Mouse (Mus musculus) E14TG2a.4 (cell line): ENCODE results near the gene Ubash3b.

Experiments used
- H3K27me3 ChIP-seq: 2 replicates; pipeline ENCODE4 v1.6.1; 2014; ENCODE audit warnings: low read length, control low read depth; ENCODE audit not compliant: insufficient read depth
- H3K36me3 ChIP-seq: 2 replicates; pipeline ENCODE4 v1.6.1; 2014; ENCODE audit warnings: low read length, control low read depth; ENCODE audit not compliant: insufficient read depth
- H3K4me1 ChIP-seq: replicated peaks from 2 replicates; pipeline ENCODE4 v1.6.1; 2014; ENCODE audit warnings: low read depth, low read length, control low read depth
- H3K4me3 ChIP-seq: replicated peaks from 2 replicates; pipeline ENCODE4 v1.5.1; 2014; ENCODE audit warnings: mild to moderate bottlenecking, low read length
- H3K9me3 ChIP-seq: 2 replicates; pipeline ENCODE4 v1.6.1; 2014; ENCODE audit warnings: low read length, control low read depth
- CTCF ChIP-seq: conservative IDR thresholded peaks from 2 replicates; pipeline ENCODE4 v1.5.1; 2014; ENCODE audit warnings: low read length
- NANOG ChIP-seq: IDR thresholded peaks from 2 replicates; pipeline ENCODE4 v1.6.1; 2014; ENCODE audit warnings: borderline replicate concordance, low read length, mixed read lengths
- POU5F1 ChIP-seq: IDR thresholded peaks from 2 replicates; pipeline ENCODE4 v1.6.1; 2014; ENCODE audit warnings: low read length, borderline replicate concordance

Ubash3b gene

DNA sequence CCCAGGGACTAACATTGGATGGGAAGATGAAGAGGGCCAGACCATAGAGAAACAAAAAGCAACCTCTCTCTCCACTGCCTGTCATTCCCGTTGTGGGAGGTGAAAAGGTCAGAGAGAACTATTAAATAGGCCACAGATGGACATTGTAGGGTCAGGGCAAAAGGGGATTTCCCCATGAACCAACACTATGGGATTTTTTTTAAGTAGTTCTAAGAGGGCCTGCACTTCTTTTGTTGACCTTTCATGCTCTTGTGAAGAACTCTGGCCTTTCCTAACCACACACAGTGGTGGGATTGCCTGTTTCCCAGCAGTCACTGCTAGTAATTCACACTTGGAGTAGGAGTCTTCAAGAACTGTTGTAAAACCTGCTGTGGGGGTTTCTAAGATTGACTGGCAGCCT lies 153.7 kb downstream of the Ubash3b start:
- Histone ChIP-seq H3K9me3 (no peaks in the 10 kb centered on the region), H3K4me1 (no peaks in the 10 kb centered on the region), H3K36me3 (no peaks in the 10 kb centered on the region), H3K27me3 (no peaks in the 10 kb centered on the region), H3K4me3 (no peak overlapping the region)
- TF ChIP-seq CTCF (no peak), POU5F1 (no peak), NANOG (no peak)

DNA sequence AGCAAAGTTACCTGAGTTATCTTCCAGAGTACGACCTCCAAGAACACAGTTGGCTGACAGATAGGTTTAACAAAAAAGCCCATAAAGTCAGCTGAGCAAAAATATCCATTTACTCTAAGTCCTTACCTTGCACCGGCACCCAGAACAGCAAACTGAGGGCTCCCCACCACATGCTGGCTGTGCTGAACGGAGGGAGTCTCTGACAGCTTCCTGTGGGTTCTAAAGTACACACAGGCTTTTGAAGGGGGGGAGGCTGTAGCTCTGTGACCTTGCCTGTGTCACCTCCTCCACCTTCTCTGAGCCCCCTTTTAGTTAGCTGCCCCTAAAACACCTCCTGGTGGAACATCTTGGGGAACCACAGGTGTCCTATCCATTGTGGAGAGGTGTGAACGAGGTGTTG lies 157.1 kb downstream of the Ubash3b start, which contains the start of gene Crtam:
Gene Crtam (minus strand): TSS at position 214 of the 400 bp plus-strand sequence.
- Histone ChIP-seq H3K4me3 (no peak within 1 kb of the TSS), H3K9me3 (no peaks in the 10 kb centered on the region), H3K4me1 (no peaks in the 10 kb centered on the region), H3K36me3 (no peaks in the 10 kb centered on the region), H3K27me3 (no peaks in the 10 kb centered on the region)
- TF ChIP-seq POU5F1 (no peak), NANOG (no peak), CTCF (no peak)

DNA sequence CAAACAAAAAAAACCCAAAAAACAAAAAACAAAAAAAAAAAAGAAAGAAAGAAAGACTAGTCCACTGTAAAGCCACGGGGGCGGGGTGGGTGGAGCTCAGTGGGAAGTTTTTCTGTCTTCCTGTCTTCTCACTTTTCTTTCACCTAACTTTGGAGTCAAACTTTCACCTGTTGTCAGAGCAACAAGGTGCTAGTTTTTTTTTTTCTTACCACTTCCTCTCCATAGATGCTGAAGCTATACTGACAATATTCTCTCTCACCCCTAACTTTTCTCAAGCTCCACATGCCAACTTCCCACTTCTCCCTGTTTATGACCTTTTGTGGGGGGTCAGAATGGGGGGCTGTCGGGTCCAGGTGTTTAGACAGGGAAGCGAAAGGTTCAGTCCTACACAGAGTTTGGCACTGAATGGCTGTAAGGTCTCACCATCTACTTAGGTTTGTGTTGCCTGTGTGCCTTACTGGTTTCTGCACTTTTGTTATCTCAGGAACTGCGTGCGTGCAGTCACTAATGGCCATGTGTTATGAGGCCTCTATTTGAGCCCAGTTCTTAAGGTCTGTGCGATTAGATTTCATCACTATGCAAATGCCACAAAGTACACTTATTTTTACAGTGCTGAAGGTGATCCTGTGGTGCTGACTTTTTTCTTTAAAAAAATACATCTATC lies 164.2 kb downstream of the Ubash3b start:
- no peaks in the 10 kb centered on the region for H3K27me3 ChIP-seq
- H3K36me3 ChIP-seq = no peaks in the 10 kb centered on the region
- H3K4me3 ChIP-seq = no peak overlapping the region
- H3K9me3 ChIP-seq = peaks cover 10% of the 10 kb centered on the region; the same call in 1 of the 2 replicates
- no peaks in the 10 kb centered on the region for H3K4me1 ChIP-seq
- TF ChIP-seq CTCF (no peak), POU5F1 (no peak), NANOG (no peak)

DNA sequence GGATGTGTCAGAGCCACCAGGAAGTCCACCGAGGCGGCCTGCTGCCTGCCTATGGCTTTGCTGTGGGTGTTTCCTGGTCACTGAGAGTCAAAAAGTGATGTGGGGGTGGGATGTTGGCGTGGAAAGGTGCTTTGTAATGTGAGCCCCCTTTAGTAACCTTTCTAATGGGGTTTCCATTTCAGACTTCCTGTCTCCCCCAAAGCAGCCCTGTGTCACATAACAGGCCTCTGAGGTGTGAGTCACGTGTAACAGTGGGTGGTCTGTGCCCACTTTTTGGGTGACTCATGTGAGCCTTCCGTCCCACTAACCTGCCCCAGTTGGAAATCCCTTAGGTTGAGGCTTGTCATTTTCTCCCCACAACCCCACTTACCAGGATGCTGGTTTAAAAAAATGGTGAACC lies 167.4 kb downstream of the Ubash3b start:
- TF ChIP-seq POU5F1 = no peak
- TF ChIP-seq NANOG = no peak
- TF ChIP-seq CTCF = no peak
- no peaks in the 10 kb centered on the region for H3K27me3 ChIP-seq
- peaks cover 10% of the 10 kb centered on the region; the same call in 1 of the 2 replicates for H3K9me3 ChIP-seq
- H3K4me1 ChIP-seq = no peaks in the 10 kb centered on the region
- no peaks in the 10 kb centered on the region for H3K36me3 ChIP-seq
- no peak overlapping the region for H3K4me3 ChIP-seq

DNA sequence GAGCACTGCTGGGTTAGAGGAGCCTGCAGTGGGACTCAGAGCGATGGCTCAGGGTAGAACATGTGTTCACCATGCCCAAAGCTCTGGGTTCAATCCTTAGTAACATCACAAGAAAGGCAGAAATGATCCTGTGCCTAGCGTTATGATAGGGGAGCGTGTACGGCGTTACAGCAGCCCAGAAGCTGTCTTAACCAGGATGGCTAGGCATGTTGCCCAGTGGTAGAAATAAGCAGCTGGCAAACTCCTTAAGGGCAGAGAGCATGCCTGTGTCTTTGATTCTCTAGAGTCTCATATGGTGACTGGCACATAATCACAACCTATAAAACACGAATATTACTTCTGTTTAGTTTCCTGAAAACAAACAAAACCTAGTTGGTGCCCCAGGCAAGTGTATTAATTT lies 170.0 kb downstream of the Ubash3b start:
- Histone ChIP-seq H3K27me3 (no peaks in the 10 kb centered on the region), H3K36me3 (no peaks in the 10 kb centered on the region), H3K4me1 (no peaks in the 10 kb centered on the region), H3K9me3 (peaks cover 10% of the 10 kb centered on the region; the same call in 1 of the 2 replicates), H3K4me3 (no peak overlapping the region)
- TF ChIP-seq NANOG (no peak), POU5F1 (no peak)

DNA sequence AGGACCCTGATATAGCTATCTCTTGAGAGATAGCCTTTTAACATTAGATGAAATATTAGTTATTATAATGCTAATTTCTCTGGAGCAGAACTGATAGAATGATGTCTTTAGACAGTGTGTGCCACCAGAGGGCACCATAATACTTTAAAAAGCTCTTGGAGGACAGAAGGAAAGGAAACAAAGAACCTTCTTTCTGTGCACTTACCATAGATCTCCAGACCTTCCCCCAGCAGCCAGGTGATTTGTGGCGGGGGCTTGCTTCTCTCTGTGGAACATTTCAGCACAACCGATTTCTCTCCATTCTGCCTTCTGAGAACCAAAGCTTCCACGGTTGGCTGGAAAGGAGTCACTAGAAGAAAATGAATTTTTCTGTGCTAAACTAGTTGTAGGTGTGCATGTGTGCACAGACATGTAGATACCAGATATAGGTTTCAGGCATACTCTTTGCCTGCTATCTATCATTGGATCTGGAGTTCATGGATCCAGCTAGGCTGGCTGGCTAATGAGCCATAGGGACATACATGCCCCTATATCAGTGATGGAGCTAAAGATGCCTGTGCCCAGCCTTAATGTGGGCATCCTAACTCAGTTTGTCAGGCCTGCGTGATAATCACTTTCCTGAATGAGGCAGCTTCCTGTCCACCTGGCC lies 171.4 kb downstream of the Ubash3b start:
- H3K4me3 ChIP-seq = no peak overlapping the region
- H3K4me1 ChIP-seq = no peaks in the 10 kb centered on the region
- H3K36me3 ChIP-seq = no peaks in the 10 kb centered on the region
- H3K27me3 ChIP-seq = no peaks in the 10 kb centered on the region
- H3K9me3 ChIP-seq = peaks cover 10% of the 10 kb centered on the region; the same call in 1 of the 2 replicates
- TF ChIP-seq POU5F1 (no peak), CTCF (peak; percentile 34; the same call in 1 of the 2 replicates), NANOG (no peak)

DNA sequence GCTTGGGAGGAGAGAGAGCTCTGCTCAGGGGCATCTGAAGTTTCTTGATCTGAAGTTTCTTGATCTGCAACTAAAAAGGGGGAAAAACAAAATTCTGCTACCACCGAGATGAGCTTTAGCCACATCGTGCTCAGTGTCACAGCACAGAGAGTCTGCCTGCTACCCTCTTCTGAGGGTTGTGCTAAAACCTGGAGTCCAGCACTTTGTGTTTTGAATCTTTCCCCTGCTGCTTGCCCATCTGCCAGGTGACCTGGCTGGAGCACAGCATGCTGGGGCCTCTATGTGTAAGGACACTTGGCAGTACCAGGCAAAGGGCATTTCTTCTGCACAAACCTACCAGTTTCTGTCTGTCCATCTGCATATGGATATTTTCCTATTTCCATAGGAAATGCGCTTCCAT lies 177.2 kb downstream of the Ubash3b start:
- no peaks in the 10 kb centered on the region for H3K4me1 ChIP-seq
- no peak for TF ChIP-seq POU5F1
- TF ChIP-seq CTCF = no peak
- TF ChIP-seq NANOG = no peak
- no peaks in the 10 kb centered on the region for H3K27me3 ChIP-seq
- H3K9me3 ChIP-seq = no peaks in the 10 kb centered on the region
- H3K36me3 ChIP-seq = no peaks in the 10 kb centered on the region
- no peak overlapping the region for H3K4me3 ChIP-seq

DNA sequence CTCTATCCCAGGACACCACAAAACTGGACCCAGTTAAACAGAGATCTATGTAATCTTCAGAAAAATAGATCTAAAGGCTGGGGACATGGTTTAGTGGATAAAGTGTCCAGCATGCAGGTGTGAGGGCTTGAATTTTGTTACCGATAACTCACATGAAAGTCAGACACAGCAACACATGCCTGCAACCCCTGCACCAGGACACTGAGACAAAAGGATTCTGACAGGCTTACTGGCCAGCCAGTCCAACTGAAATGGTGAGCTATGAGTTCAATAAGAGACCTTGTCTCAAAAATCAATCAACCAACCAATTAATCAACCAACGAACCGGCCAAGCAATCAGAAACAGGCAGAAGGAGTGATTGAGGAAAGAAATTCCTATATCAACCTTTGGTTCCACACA lies 177.7 kb downstream of the Ubash3b start:
- Histone ChIP-seq H3K36me3 (no peaks in the 10 kb centered on the region), H3K27me3 (no peaks in the 10 kb centered on the region), H3K9me3 (no peaks in the 10 kb centered on the region), H3K4me3 (no peak overlapping the region), H3K4me1 (no peaks in the 10 kb centered on the region)
- no peak for TF ChIP-seq POU5F1
- TF ChIP-seq CTCF = no peak
- TF ChIP-seq NANOG = no peak

DNA sequence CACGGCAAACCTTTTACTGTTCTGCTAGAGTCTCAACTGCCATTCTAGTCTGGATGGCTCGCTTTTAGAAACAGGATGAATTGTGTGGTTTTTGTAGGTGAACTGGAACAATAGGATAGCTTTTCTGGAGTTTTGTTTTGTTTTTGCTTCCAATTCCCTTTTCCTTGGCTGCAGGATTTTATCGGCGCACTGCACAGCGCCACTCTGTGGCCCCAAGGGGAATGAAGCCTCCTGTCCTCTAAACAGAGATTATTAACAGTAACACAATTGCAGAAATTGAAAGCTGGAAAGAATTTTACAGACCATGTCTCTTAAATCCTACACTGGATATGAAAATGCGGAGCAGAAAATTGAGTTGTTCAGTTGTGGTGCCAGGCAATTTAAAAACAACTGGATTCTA lies 179.0 kb downstream of the Ubash3b start:
- H3K9me3 ChIP-seq = no peaks in the 10 kb centered on the region
- H3K36me3 ChIP-seq = no peaks in the 10 kb centered on the region
- no peaks in the 10 kb centered on the region for H3K27me3 ChIP-seq
- H3K4me3 ChIP-seq = no peak overlapping the region
- H3K4me1 ChIP-seq = no peaks in the 10 kb centered on the region
- TF ChIP-seq CTCF (peak; percentile 97), NANOG (no peak)
